Mouse (Mus musculus) cerebellum, adult 8-10 months (tissue): ENCODE measurements around the gene F830045P16Rik.
A peak's percentile ranks its signal among the peaks of the same experiment; 100 is the strongest.

Experiments used
- DNase-seq: peaks from one replicate; pipeline ENCODE4 v3.0.0; 2022

Gene F830045P16Rik

GRCm38 (mm10) chr2:129536377-129536776 is at the start of gene F830045P16Rik:
Gene F830045P16Rik, minus strand, starts transcription at chr2:129536602.
- no peak for DNase-seq

GRCm38 (mm10) chr2:129585904-129586514 is 49.6 kb upstream of the F830045P16Rik start:
- no peak for DNase-seq

GRCm38 (mm10) chr2:129584905-129585304 is 48.5 kb upstream of the F830045P16Rik start:
- DNase-seq: no peak

GRCm38 (mm10) chr2:129582261-129582660 is 45.9 kb upstream of the F830045P16Rik start:
- no peak for DNase-seq

- no peak for DNase-seq
These were observed 45.4 kb upstream of the F830045P16Rik start for GRCm38 (mm10) chr2:129581826-129582225.

GRCm38 (mm10) chr2:129580656-129581055 is 44.3 kb upstream of the F830045P16Rik start:
- peak; percentile 69 for DNase-seq

GRCm38 (mm10) chr2:129576611-129577447 is 40.4 kb upstream of the F830045P16Rik start:
- no peak for DNase-seq

GRCm38 (mm10) chr2:129575113-129575512 is 38.7 kb upstream of the F830045P16Rik start:
- no peak for DNase-seq

GRCm38 (mm10) chr2:129574395-129575046 is 38.1 kb upstream of the F830045P16Rik start:
- peak; percentile 38 for DNase-seq

GRCm38 (mm10) chr2:129573701-129574273 is 37.4 kb upstream of the F830045P16Rik start:
- no peak for DNase-seq

- DNase-seq: no peak
These were observed 33.2 kb upstream of the F830045P16Rik start for GRCm38 (mm10) chr2:129569556-129569955.

- DNase-seq: no peak
These were observed 32.7 kb upstream of the F830045P16Rik start for GRCm38 (mm10) chr2:129569120-129569519.

GRCm38 (mm10) chr2:129563944-129564709 is 27.7 kb upstream of the F830045P16Rik start:
- DNase-seq: no peak

GRCm38 (mm10) chr2:129561796-129562195 is 25.4 kb upstream of the F830045P16Rik start:
- DNase-seq: no peak

GRCm38 (mm10) chr2:129558875-129559219 is 22.4 kb upstream of the F830045P16Rik start:
- DNase-seq: no peak

- DNase-seq: no peak
These were observed 21.8 kb upstream of the F830045P16Rik start for GRCm38 (mm10) chr2:129558008-129558874.

- DNase-seq: no peak
These were observed 19.7 kb upstream of the F830045P16Rik start for GRCm38 (mm10) chr2:129556081-129556480.

- DNase-seq: no peak
These were observed 14.4 kb upstream of the F830045P16Rik start for GRCm38 (mm10) chr2:129550781-129551180.

- no peak for DNase-seq
These were observed 13.2 kb upstream of the F830045P16Rik start for GRCm38 (mm10) chr2:129549537-129550135.

GRCm38 (mm10) chr2:129546772-129547171 is 10.4 kb upstream of the F830045P16Rik start:
- DNase-seq: no peak

- no peak for DNase-seq
These were observed 9.2 kb upstream of the F830045P16Rik start for GRCm38 (mm10) chr2:129545596-129545995.
